Mouse (Mus musculus) forebrain, embryonic 11.5 days (tissue): ENCODE data around the gene Ei24. TPM values are rescaled to one million over a fixed set of nuclear protein-coding genes. Genes with fewer than 3 reads are reported as not detected.
A peak's percentile ranks its signal among the peaks of the same experiment; 100 is the strongest.

Experiments used
- ATAC-seq: fragments of 200-750 bp; cut with Nextera tagmentation; replicated peaks from 2 replicates; pipeline ENCODE4 v1.8.0; 2017; ENCODE audit warnings: moderate TSS enrichment; ENCODE audit not compliant: low FRiP score
- DNase-seq: peaks from one replicate; pipeline ENCODE4 v3.0.0-alpha.2; 2017; ENCODE audit warnings: low spot score
- H3K27ac ChIP-seq: fragments of 300-500 bp; sonication (generic); 2 replicates; pipeline ENCODE4 v1.5.1; 2014; ENCODE audit warnings: low read depth, low read length
- H3K27me3 ChIP-seq: fragments of 300-500 bp; sonication (generic); 2 replicates; pipeline ENCODE4 v1.6.1; 2014; ENCODE audit warnings: mild to moderate bottlenecking, low read length, mixed read lengths; ENCODE audit not compliant: control insufficient read depth, insufficient read depth
- H3K36me3 ChIP-seq: fragments of 300-500 bp; sonication (generic); 2 replicates; pipeline ENCODE4 v1.6.1; 2014; ENCODE audit warnings: mild to moderate bottlenecking, low read length, moderate library complexity, mixed read lengths; ENCODE audit not compliant: control insufficient read depth, insufficient read depth
- H3K4me1 ChIP-seq: fragments of 300-500 bp; sonication (generic); replicated peaks from 2 replicates; pipeline ENCODE4 v1.6.1; 2014; ENCODE audit warnings: low read length, mixed read lengths; ENCODE audit not compliant: control insufficient read depth, insufficient read depth
- H3K4me2 ChIP-seq: fragments of 300-500 bp; sonication (generic); 2 replicates; pipeline ENCODE4 v1.6.1; 2014; ENCODE audit warnings: low read depth, mild to moderate bottlenecking, low read length, moderate library complexity, mixed read lengths; ENCODE audit not compliant: severe bottlenecking
- H3K4me3 ChIP-seq: fragments of 300-500 bp; sonication (generic); 2 replicates; pipeline ENCODE4 v1.5.1; 2014; ENCODE audit warnings: low read depth, low read length
- H3K9ac ChIP-seq: fragments of 300-500 bp; sonication (generic); 2 replicates; pipeline ENCODE4 v1.6.1; 2014; ENCODE audit warnings: low read length
- H3K9me3 ChIP-seq: fragments of 300-500 bp; sonication (generic); 2 replicates; pipeline ENCODE4 v1.6.1; 2016; ENCODE audit warnings: low read length, mixed read lengths; ENCODE audit not compliant: control insufficient read depth
- WGBS: fragments of 180-500 bp; shearing (Covaris S2); extraction: QIAGEN DNeasy Blood & Tissue Kit; methylation state at CpG from one replicate; pipeline ENCODE4 v1.1.7; 2014; 5-methylcytosine and 5-hydroxymethylcytosine counted together
- polyA plus RNA-seq: library from polyadenylated mRNA; unstranded; fragments of >200 nt; fragmentation: Nextera tagmentation; extraction: Ambion mirVana; gene quantifications from 2 replicates; pipeline ENCODE4 v1.2.1, GENCODE M21; 2014

The Ei24 gene
- polyA plus RNA-seq, 1 experiment from 2014 or later = 89.8 TPM

- no peak for ATAC-seq
- DNase-seq = no peak
- Histone ChIP-seq H3K4me2 (no peak overlapping the region), H3K9ac (no peak overlapping the region), H3K4me3 (no peak overlapping the region), H3K9me3 (no peaks in the 10 kb centered on the region), H3K36me3 (no peaks in the 10 kb centered on the region), H3K4me1 (no peaks in the 10 kb centered on the region), H3K27ac (no peak overlapping the region), H3K27me3 (no peaks in the 10 kb centered on the region)
- 83% methylated on average over 3 of the region's 3 CpGs for WGBS
Observed at GRCm38 (mm10) chr9:36802951-36803350, 5.8 kb upstream of the Ei24 start.

GRCm38 (mm10) chr9:36801961-36802360 is 4.8 kb upstream of the Ei24 start:
- no peak overlapping the region for H3K4me2 ChIP-seq
- WGBS = 80% methylated on average over 2 of the region's 2 CpGs
- H3K9ac ChIP-seq = no peak overlapping the region
- ATAC-seq (no peak), DNase-seq (no peak)
- no peaks in the 10 kb centered on the region for H3K27me3 ChIP-seq
- H3K27ac ChIP-seq = no peak overlapping the region
- H3K9me3 ChIP-seq = no peaks in the 10 kb centered on the region
- H3K4me1 ChIP-seq = no peaks in the 10 kb centered on the region
- no peaks in the 10 kb centered on the region for H3K36me3 ChIP-seq
- no peak overlapping the region for H3K4me3 ChIP-seq

DNA sequence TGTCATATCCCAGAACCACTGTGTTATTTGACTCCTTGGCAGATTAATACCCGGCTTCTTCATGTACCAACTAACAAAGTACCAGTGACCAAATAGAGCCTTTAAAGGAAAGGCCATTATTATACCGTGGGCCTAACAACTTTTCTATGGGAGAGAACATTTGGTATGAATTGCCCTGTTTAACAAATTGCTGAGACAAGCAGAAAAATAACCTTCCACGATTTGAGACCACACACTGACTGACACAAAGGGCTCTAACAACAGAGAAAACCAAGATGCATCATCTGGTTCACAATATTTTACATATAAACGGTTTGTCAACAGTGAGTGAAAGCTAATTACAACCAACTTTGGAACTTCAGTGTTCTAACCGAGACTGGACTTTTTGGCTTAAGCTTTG is 969 bp downstream of the Ei24 start:
- Histone ChIP-seq H3K27ac (no peak overlapping the region), H3K4me2 (peak overlapping the region; percentile 85), H3K9me3 (no peaks in the 10 kb centered on the region), H3K4me3 (peak overlapping the region; percentile 91), H3K27me3 (no peaks in the 10 kb centered on the region), H3K4me1 (0 out of 2 replicates have a peak, but pooled peaks cover 6% of the 10 kb centered on the region), H3K9ac (peak overlapping the region; percentile 95), H3K36me3 (no peaks in the 10 kb centered on the region)
- ATAC-seq (no peak), DNase-seq (no peak)
- WGBS = 28% methylated on average over 5 of the region's 5 CpGs

DNA sequence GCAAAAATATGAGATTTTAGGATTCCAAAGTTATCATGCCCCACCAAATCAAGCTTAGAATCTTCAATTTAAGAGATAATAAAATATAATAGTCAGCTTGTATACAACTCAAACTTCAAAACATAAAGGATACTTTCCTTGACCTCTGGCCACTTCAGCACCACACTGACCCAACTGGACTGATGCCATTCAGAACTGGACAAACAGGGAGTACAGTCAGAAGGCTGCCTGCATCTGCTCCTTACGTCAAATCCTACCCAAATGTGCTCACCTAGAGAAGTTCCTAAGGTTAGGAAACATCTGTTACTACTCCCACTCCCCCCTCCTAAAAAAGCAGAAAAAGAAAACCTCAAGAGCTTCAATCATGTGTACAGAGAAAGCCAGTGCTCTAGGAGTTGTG is 1.6 kb downstream of the Ei24 start:
- H3K4me1 ChIP-seq = 0 out of 2 replicates have a peak, but pooled peaks cover 6% of the 10 kb centered on the region
- no peak overlapping the region for H3K4me2 ChIP-seq
- no peak for DNase-seq
- H3K4me3 ChIP-seq = no peak overlapping the region
- WGBS = 93% methylated on average over 1 of the region's 1 CpGs
- no peaks in the 10 kb centered on the region for H3K27me3 ChIP-seq
- H3K9ac ChIP-seq = no peak overlapping the region
- no peaks in the 10 kb centered on the region for H3K36me3 ChIP-seq
- H3K27ac ChIP-seq = no peak overlapping the region
- ATAC-seq = no peak
- H3K9me3 ChIP-seq = no peaks in the 10 kb centered on the region

DNA sequence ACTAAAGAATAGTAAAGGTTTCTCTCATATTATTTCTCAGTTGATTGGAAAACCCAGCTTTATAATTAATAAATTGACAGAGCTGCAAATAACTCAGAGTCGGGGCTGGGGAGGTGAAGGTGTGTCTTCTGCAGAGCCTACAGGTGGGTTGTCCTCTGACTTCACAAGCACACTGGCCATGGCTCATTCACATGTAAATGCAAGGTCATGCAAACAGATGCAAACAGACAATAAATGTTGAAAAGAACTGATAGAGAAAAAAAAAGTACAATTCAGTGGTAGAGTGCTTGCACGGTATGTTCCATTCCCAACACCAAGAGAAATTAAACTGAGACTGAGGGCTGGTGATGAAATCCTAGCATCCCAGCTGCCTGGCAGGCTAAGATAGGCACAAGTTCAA is 2.7 kb downstream of the Ei24 start:
- Histone ChIP-seq H3K27ac (no peak overlapping the region), H3K9me3 (no peaks in the 10 kb centered on the region), H3K4me1 (0 out of 2 replicates have a peak, but pooled peaks cover 6% of the 10 kb centered on the region), H3K4me2 (no peak overlapping the region), H3K4me3 (no peak overlapping the region), H3K9ac (no peak overlapping the region), H3K27me3 (no peaks in the 10 kb centered on the region), H3K36me3 (peaks cover 3% of the 10 kb centered on the region; the same call in 1 of the 2 replicates)
- ATAC-seq (no peak), DNase-seq (no peak)
- 86% methylated on average over 2 of the region's 2 CpGs for WGBS

- no peak for ATAC-seq
- peaks cover 8% of the 10 kb centered on the region; the same call in 1 of the 2 replicates for H3K36me3 ChIP-seq
Observed at GRCm38 (mm10) chr9:36792191-36792590, 5.0 kb downstream of the Ei24 start.

DNA sequence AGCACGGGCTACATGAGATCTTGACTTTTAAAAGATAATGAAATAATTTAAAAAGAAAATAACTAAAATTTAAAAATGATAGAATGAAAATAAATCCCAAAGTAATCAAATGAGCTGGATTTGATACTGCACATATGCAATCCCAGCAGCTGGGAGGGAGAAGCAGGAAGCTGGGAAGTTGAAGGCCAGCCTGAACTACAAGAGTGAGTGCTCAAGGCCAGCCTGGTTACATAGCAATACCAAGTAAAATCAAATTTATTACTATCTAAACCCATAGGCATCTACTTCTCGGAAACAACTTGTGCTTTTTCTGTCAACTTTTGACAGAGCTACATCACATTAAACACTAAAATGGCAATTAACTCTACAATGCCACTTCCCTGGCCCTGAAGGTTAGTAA is 13.3 kb downstream of the Ei24 start:
- 91% methylated on average over 2 of the region's 2 CpGs for WGBS
- no peak overlapping the region for H3K9ac ChIP-seq
- H3K9me3 ChIP-seq = no peaks in the 10 kb centered on the region; the same call in 1 of the 2 replicates
- no peak overlapping the region for H3K4me3 ChIP-seq
- peaks cover 10% of the 10 kb centered on the region; the same call in 1 of the 2 replicates for H3K36me3 ChIP-seq
- no peak overlapping the region for H3K4me2 ChIP-seq
- H3K27ac ChIP-seq = no peak overlapping the region
- no peak for DNase-seq
- ATAC-seq = no peak
- no peaks in the 10 kb centered on the region for H3K27me3 ChIP-seq
- H3K4me1 ChIP-seq = no peaks in the 10 kb centered on the region

More at GRCm38 (mm10) chr9:36792191-36792590, 5.0 kb downstream of the Ei24 start:
- DNase-seq = no peak
- H3K4me2 ChIP-seq = no peak overlapping the region
- WGBS = 92% methylated on average over 3 of the region's 3 CpGs
- no peaks in the 10 kb centered on the region for H3K9me3 ChIP-seq
- H3K4me1 ChIP-seq = 0 out of 2 replicates have a peak, but pooled peaks cover 6% of the 10 kb centered on the region
- no peak overlapping the region for H3K4me3 ChIP-seq
- no peak overlapping the region for H3K9ac ChIP-seq
- H3K27ac ChIP-seq = no peak overlapping the region
- H3K27me3 ChIP-seq = no peaks in the 10 kb centered on the region

- WGBS = 91% methylated on average over 1 of the region's 1 CpGs
- Histone ChIP-seq H3K27ac (no peak overlapping the region), H3K27me3 (no peaks in the 10 kb centered on the region), H3K4me1 (peaks cover 2% of the 10 kb centered on the region; the same call in 1 of the 2 replicates), H3K4me2 (no peak overlapping the region), H3K4me3 (no peak overlapping the region), H3K9ac (no peak overlapping the region), H3K9me3 (no peaks in the 10 kb centered on the region), H3K36me3 (no peaks in the 10 kb centered on the region; the same call in 1 of the 2 replicates)
- ATAC-seq (no peak), DNase-seq (no peak)
Observed at GRCm38 (mm10) chr9:36769048-36769413, 28.2 kb downstream of the Ei24 start.
